Mouse (Mus musculus): Measurements from ENCODE around the gene Mindy2.

DNA sequence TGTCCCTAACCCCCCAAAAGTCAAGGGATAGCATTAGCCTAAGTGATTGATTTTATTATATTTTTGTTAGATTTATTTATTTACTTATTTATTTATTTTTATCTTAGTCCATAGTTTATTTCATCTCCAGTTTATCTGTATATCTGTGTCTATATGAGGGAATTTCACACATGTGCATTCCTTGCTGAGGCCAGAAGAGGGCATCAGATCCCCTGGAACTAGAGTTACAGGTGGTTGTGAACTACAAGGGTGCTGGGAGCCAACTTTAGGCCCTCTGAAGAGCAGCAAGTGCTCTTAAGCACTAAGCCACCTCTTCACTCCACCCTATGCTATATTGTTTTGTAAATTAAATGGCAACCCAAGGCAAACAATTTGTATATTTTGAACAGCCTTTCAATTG is 11.1 kb upstream of the Mindy2 start:
- TF ChIP-seq CTCF (IDR thresholded peaks at IDR 0.05 in 2 of 3, conservative IDR thresholded peaks at IDR 0.05 in 1 of 3; ENCODE audit: control insufficient read depth in 1 of 3, insufficient read depth in 1 of 3, low read depth in 2 of 3, low read length in 3 of 3, poor library complexity in 1 of 3, severe bottlenecking in 1 of 3) (peak; percentile 45 to 61 (median 53)), POLR2A (IDR thresholded peaks at IDR 0.05; ENCODE audit: control insufficient read depth in 1 of 2, insufficient read depth in 1 of 2, low read depth in 1 of 2, low read length in 2 of 2, poor library complexity in 1 of 2) (no peak)

Data from MEL (cell line).